Mouse (Mus musculus): ENCODE data around the gene Gm614. TPM values are rescaled to one million over a fixed set of nuclear protein-coding genes. Genes with fewer than 3 reads are reported as not detected.

The Gm614 gene
- total RNA-seq, 2 experiments from 2014 or later = not detected

GRCm38 (mm10) chrX:101266631-101267030 is 2.8 kb upstream of the Gm614 start:
- DNase-seq (ENCODE audit: low spot score in 2 of 2) = no peak
- intact Hi-C loops (cut with DNase I) = no loop called here

DNA sequence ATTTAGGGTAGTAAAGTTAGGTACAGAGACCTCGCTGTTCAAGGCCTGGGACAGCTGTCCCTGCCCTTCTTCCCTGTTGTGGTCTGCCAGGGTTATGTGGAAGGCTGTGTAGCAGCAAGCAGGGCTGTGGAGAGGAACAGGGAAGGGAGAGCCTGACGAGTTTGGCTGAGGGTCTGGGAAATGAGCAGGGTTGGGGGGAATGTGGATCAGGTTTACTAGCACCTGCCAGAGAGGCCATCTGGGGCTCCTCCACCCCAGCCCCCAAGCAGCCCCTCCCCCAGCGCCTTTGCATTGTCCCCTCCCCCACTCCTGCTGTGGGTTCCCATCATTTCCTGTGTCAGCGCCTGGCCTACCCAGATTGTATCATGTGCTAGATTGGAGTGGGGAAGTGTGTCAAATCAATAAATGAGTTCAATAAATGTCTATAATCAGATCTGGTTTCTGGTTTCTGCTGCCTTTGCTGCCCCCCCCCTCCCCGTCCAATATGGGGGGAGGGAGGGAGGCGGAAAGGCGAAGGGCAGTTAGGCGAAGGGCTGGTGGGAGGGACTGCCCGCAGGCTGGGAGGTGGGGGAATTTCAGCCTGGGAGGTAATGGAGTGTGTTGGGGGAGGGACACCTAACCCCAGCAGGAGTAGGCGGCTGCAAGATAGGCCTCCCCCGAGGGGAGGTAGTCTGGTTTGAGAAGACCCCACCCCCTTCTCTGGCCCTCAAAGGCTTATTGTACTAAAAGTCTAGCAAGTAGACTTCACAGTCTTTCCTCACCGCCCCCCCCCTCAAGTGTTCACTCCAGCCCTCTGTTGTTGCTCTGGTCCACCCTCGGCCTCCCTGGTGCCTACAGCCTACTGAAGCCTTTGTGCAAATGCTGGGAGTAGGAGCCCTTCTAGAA is 3.1 kb downstream of the Gm614 start:
- no peak for DNase-seq (ENCODE audit: low spot score in 2 of 2)
- intact Hi-C loops (cut with DNase I) = no loop called here

DNA sequence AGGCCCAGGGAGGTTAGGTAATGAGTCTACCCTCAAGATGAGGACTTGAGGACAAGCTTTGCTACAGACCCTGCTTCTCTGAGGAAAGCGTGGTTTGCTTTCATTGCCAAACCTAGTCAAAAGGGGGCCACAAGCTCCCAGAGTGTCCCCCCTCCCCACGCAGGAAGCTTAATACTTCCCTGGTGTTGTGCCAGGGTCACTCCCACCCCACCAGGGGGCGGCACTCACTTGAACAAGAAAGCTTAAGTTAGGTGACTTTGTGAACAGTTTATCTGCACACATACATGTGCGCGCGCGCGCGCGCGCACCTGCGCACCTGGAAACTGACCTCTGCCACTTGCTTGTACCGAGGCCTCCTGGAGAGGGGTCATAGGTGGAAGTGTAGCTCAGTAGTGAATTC is 7.2 kb downstream of the Gm614 start:
- intact Hi-C loops (cut with DNase I) = no loop called here
- DNase-seq (ENCODE audit: low spot score in 2 of 2) = no peak

DNA sequence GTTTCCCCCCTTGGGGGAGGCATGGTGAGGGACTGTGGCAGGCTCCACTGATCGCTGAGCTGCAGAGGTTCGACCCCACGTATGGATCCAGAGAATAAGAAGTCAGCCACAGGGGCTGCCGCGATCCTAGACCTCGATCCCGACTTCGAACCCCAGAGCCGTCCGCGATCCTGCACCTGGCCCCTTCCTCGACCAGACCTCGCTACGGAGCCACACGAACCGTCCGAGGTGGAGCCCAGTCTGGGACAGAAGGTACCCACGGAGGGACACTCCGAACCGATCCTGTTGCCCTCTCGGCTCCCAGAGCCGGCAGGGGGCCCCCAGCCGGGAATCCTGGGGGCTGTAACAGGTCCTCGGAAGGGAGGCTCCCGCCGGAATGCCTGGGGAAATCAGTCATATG is 9.1 kb downstream of the Gm614 start:
- intact Hi-C loops (cut with DNase I) = loop anchor here (1.0 to 2.0 kb wide), 3 partner anchors 20 to 78 kb away; partner anchors contain the start of genes Med12 and Snx12

GRCm38 (mm10) chrX:101253952-101254729 is 9.7 kb downstream of the Gm614 start, which contains the start of gene Foxo4:
Foxo4 (plus strand) TSS chrX:101254528.
- intact Hi-C loops (cut with DNase I) = loop anchor here (1.0 to 2.0 kb wide), 3 partner anchors 21 to 79 kb away; partner anchors contain the start of genes Med12 and Snx12
- DNase-seq (ENCODE audit: low spot score in 2 of 2) = peak; percentile 84 to 90

More for the DNA sequence above, 9.1 kb downstream of the Gm614 start:
- no peak for DNase-seq (ENCODE audit: low spot score in 2 of 2)

GRCm38 (mm10) chrX:101245011-101245410 is 18.8 kb downstream of the Gm614 start:
- intact Hi-C loops (cut with DNase I) = no loop called here
- no peak for DNase-seq (ENCODE audit: low spot score in 2 of 2)

- no peak for DNase-seq (ENCODE audit: low spot score in 2 of 2)
- intact Hi-C loops (cut with DNase I) = loop anchor here (1.0 to 5.0 kb wide), 3 partner anchors 32 to 110 kb away; partner anchors contain the start of genes Foxo4 and Med12
These were observed 41.0 kb downstream of the Gm614 start for GRCm38 (mm10) chrX:101222796-101223162.

DNA sequence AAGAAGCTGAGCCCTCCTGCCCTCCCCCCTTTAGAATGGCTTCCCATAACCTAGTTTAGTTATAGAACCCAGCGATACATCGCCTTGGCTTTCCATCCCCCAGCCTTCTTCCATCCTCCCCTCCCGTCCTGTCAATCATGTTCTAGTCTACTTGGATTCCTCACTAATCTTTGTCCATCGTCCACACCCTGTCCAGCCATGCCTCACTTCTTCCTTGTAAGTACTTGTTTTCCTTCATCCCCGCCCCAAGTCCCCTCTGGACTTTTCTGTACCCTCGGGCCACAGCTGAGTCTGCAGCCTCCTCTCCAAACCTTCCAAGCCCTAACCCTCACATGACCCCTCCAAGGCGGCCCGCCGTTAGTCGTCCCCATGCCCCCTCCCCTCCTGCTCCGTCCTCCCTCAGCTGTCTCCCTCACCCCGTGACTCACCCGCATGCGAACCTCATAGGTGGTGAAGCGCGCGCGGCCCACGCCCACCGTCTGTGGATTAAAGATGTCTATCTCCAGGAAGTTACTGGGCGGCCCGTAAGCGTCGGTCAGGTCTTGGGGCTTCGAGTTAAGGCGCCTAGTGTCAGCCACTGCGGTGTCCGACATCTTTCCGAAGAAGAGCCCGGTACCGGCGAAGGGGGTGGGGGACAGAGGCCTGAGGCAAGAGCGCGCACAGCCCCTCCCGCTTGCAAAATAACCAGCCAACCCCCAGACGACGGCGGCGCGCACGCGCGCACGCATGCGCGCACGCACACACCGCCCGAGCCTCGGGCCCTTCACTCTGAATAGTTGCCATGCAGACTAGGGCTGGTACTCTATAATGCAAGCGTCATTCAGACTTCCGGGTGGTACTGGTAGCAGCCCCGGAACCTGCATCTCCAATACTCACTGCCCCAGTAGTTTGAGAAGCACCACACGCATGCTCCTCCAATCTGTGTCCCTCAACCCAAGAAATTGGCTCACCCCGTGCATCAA is 41.7 kb downstream of the Gm614 start, which contains the start of gene Snx12:
Gene Snx12 (minus strand): TSS at position 730 of the 962 bp plus-strand sequence.
- intact Hi-C loops (cut with DNase I) = loop anchor here (1.0 to 5.0 kb wide), 3 partner anchors 32 to 110 kb away; partner anchors contain the start of genes Foxo4 and Med12
- DNase-seq (ENCODE audit: low spot score in 2 of 2) = peak; percentile 90 to 95

Other genes with a start within 250 kb of the Gm614 start
- under 1 TPM in 1 of 2 experiments, not detected in 1; 0.18 TPM for gene Tex11, start 204.3 kb downstream of the Gm614 start, total RNA-seq (2021)
- gene Slc7a3, start 178.0 kb downstream of the Gm614 start, total RNA-seq (2021) = 1 to 10 TPM; 6.7 to 7.4 TPM
- gene Snx12, start 41.4 kb downstream of the Gm614 start, total RNA-seq (2021) = 10 to 100 TPM; 69.4 to 75.2 TPM
- 10 to 100 TPM; 15.4 to 18.1 TPM for gene Foxo4, start 9.5 kb downstream of the Gm614 start, total RNA-seq (2021)
- gene Il2rg, start 4.3 kb upstream of the Gm614 start, total RNA-seq (2021) = 1 to 10 TPM; 1.5 to 1.6 TPM
- not detected for gene Gm20489, start 5.0 kb upstream of the Gm614 start, total RNA-seq (2021)
- gene Med12, start 10.0 kb upstream of the Gm614 start, total RNA-seq (2021) = 10 to 100 TPM; 18.4 to 22.7 TPM
- 100 to 1,000 TPM; 174 to 180 TPM for gene Nlgn3, start 35.2 kb upstream of the Gm614 start, total RNA-seq (2021)
- 10 to 100 TPM in 1 of 2 experiments, 1 to 10 TPM in 1; 8.3 to 10.3 TPM for gene Gjb1, start 112.4 kb upstream of the Gm614 start, total RNA-seq (2021)
- gene Zmym3, start 156.9 kb upstream of the Gm614 start, total RNA-seq (2021) = 100 to 1,000 TPM; 119 to 145 TPM
- gene Nono, start 165.3 kb upstream of the Gm614 start, total RNA-seq (2021) = 100 to 1,000 TPM; 118 to 130 TPM
- 1 to 10 TPM in 1 of 2 experiments, under 1 TPM in 1; 0.66 to 1.2 TPM for gene Itgb1bp2, start 185.1 kb upstream of the Gm614 start, total RNA-seq (2021)